Mouse (Mus musculus) bone marrow macrophage, adult 2 months (primary cell): Measurements from ENCODE around the gene Pla2g16. TPM values are rescaled to one million over a fixed set of nuclear protein-coding genes. Genes with fewer than 3 reads are reported as not detected.
A peak's percentile ranks its signal among the peaks of the same experiment; 100 is the strongest.

Experiments used
- H3K27ac ChIP-seq: 2 replicates; pipeline ENCODE4 v1.5.1; 2012; ENCODE audit warnings: low read depth, low read length; ENCODE audit not compliant: insufficient read depth
- H3K4me1 ChIP-seq: 2 replicates; pipeline ENCODE4 v1.6.1; 2012; ENCODE audit warnings: low read length; ENCODE audit not compliant: control insufficient read depth, insufficient read depth
- H3K4me3 ChIP-seq: 2 replicates; pipeline ENCODE4 v1.5.1; 2012; ENCODE audit warnings: mild to moderate bottlenecking, low read length, moderate library complexity; ENCODE audit not compliant: insufficient read depth
- CTCF ChIP-seq: IDR thresholded peaks from 2 replicates; pipeline ENCODE4 v1.5.1; 2012; ENCODE audit warnings: low read depth, mild to moderate bottlenecking, low read length, moderate library complexity
- POLR2A ChIP-seq: IDR thresholded peaks from 2 replicates; pipeline ENCODE4 v1.6.1; 2012; ENCODE audit warnings: mild to moderate bottlenecking, low read depth, low read length, borderline replicate concordance
- polyA plus RNA-seq: library from polyadenylated mRNA; stranded (reverse); fragments of >200 nt; gene quantifications from 2 replicates; pipeline ENCODE4 v1.2.4, GENCODE M21; 2012; ENCODE audit not compliant: missing spikeins, insufficient read depth, insufficient read length

Pla2g16 gene
- polyA plus RNA-seq, 1 experiment = 5.4 TPM

DNA sequence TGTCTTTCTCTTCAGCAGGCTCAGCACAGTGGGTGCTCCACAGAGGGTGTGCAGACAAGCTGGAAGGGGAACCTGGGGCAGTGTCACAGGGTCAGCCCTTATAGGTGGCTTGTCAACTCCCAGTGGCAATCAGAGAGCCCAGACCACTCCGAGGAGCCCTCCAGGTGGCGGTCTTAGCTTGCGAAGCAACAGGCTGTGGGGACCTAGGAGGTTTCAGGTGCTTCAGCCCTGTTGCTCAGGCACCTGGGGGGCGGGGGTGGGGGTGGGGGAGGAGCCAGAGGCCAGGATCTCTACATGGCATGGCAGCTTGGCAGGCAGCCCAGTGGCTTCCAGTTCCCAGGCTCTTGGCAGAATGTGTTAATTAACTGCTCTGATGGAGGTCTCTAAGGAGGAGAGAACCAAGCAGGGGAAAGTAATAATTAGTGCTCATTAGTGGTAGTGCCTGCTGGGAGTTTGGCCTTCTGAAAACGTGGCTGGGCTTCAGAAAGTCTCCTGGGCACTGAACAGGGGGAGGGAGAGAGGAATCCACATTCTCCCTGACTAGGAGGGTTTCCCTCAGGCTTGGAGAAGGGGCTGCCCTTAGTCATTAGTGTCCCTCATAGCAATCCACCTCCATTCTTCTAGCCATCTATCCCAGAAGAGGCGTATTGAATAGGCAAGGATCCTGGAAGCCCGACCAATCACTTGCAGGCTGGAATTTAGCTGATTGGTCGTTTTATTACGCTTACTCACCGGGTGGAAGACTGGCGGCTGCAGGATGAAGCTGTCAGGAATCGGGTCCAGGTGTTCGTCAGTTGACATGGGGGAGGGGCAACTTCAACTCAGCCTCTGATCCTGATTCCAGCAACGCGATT lies 48.9 kb downstream of the Pla2g16 start:
- TF ChIP-seq CTCF = no peak
- TF ChIP-seq POLR2A = no peak
- Histone ChIP-seq H3K27ac (no peak overlapping the region), H3K4me3 (no peak overlapping the region), H3K4me1 (0 out of 2 replicates have a peak, but pooled peaks cover 2% of the 10 kb centered on the region)

DNA sequence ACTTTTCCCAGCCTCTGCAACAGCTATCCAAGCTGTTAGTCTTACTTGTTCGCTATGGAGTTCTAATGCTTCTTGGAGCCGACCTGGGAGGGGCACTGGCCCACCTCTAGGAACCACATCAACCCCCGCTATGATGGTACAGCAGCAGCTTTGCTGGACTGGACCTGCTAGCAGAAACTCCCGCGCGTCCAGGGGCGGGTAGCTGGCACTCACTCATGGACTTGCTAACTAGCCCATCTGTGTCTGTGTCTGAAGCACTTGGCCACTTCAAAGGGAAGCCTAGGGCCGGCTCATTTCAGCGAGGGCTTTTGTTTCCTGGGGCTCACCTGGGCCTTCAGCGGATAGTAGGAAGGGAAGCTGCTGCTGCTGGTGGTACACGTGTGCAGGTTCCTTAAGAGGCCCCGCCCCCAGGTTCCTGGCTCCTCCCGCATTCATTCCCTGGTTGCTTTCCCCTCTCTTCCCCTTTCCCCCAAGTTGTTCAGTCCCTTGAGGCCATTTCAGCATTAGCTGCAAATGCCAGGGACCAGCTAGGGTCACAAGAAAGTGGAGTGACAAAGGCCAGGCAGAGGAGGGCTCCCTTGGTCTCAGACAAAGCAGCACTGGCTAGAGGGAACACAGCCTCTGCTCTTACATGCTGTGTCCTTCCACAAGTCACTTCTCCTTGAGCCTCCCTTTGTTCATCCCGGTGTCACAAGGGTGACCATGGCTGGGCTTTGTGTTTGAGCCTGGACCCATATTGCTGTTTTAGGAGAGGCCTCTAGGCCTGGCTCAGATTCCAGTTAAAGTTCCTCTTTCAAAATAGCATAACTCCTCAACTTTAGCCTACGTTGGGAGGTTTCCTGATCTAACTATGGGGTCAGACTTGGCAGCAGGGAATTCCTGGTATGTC lies 49.8 kb downstream of the Pla2g16 start, which contains the start of gene Lgals12:
Lgals12 (minus strand) TSS at position 393 of the 889 bp plus-strand sequence.
- no peak for TF ChIP-seq CTCF
- no peak for TF ChIP-seq POLR2A
- H3K4me3 ChIP-seq = no peak within 1 kb of the TSS

GRCm38 (mm10) chr19:7607690-7608201 lies 50.5 kb downstream of the Pla2g16 start:
- Histone ChIP-seq H3K4me1 (peaks cover 5% of the 10 kb centered on the region; the same call in 1 of the 2 replicates), H3K27ac (no peak overlapping the region), H3K4me3 (no peak overlapping the region)
- no peak for TF ChIP-seq POLR2A
- TF ChIP-seq CTCF = no peak

More for the DNA sequence above, 49.8 kb downstream of the Pla2g16 start, which contains the start of gene Lgals12:
- no peak within 1 kb of the TSS for H3K27ac ChIP-seq
- H3K4me1 ChIP-seq = peaks cover 3% of the 10 kb centered on the region; the same call in 1 of the 2 replicates

DNA sequence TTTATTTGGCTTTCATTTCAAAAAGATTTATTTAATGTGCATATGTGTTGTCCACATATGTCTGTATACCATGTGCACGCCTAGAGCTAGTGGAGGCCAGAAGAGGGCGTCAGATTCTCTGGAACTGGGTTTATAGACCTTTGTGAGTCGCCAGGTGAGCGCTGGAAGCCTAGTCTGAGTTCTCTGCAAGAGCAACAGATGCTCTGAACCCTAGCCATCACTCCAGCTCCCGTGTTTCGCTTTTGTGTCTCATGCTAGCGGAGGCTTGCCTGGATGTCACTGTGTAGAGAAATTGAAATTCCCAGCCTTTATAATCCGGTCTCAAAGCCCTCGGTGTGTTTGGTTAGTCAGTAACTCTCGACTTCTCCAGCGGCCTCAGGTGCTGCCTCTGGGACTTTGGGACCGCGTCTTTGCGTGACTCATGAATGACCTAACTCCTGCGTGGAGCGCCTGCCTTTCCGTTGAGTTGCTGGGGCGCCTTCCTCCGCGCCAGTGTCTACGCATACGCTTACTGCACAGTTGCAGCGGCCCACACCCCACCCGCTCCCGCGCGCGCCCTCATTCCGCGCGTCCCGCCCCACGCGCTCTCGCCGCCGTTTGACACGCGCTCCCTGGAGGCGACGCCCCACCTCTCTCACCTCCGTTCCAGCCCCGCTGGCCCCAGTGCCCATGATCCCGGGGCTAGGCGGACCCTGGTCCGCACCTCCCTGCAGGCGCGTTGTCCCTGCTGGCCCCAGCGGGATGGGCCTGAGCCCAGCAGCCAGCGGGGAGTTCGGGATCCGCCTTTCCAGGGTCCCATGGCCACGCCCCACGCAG lies 54.9 kb downstream of the Pla2g16 start, which contains the start of gene Hrasls5:
Hrasls5 (plus strand) TSS at position 600 of the 816 bp plus-strand sequence.
- H3K4me3 ChIP-seq = peak within 1 kb of the TSS; percentile 28; the same call in 1 of the 2 replicates
- no peak within 1 kb of the TSS for H3K27ac ChIP-seq
- peaks cover 4% of the 10 kb centered on the region; the same call in 1 of the 2 replicates for H3K4me1 ChIP-seq
- TF ChIP-seq CTCF (no peak), POLR2A (no peak)

GRCm38 (mm10) chr19:7613151-7613550 lies 55.9 kb downstream of the Pla2g16 start:
- Histone ChIP-seq H3K27ac (no peak overlapping the region), H3K4me1 (peaks cover 3% of the 10 kb centered on the region; the same call in 1 of the 2 replicates), H3K4me3 (no peak overlapping the region)
- TF ChIP-seq POLR2A = no peak
- no peak for TF ChIP-seq CTCF

GRCm38 (mm10) chr19:7616231-7616930 lies 59.1 kb downstream of the Pla2g16 start:
- Histone ChIP-seq H3K4me3 (no peak overlapping the region), H3K4me1 (peaks cover 3% of the 10 kb centered on the region; the same call in 1 of the 2 replicates), H3K27ac (no peak overlapping the region)
- TF ChIP-seq POLR2A = no peak
- no peak for TF ChIP-seq CTCF

DNA sequence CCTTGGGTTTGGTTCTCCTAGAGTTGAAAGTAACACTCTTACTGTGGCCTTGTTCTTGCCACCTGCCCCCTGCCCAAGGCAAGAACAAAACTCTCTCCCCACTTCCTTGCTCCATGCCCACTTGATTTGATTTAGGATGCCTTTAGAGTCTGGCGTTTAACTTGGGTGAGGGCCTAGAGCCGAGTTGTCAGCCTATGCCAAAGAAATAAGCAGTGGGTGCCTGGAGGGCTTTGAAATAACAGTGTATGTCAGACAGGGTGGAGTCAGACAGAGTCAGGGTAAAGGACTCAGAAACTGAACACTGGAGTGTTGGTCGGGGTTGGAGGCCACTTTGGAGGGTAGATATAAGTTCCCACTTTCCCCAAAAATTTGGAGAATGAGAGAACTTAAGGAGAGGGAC lies 59.8 kb downstream of the Pla2g16 start:
- TF ChIP-seq POLR2A = no peak
- no peak for TF ChIP-seq CTCF
- H3K27ac ChIP-seq = no peak overlapping the region
- H3K4me1 ChIP-seq = peaks cover 2% of the 10 kb centered on the region; the same call in 1 of the 2 replicates
- H3K4me3 ChIP-seq = no peak overlapping the region

- TF ChIP-seq POLR2A (no peak), CTCF (peak; percentile 80)
- no peaks in the 10 kb centered on the region for H3K4me1 ChIP-seq
- H3K4me3 ChIP-seq = no peak overlapping the region
- no peak overlapping the region for H3K27ac ChIP-seq
Measured at GRCm38 (mm10) chr19:7617696-7618095, 60.4 kb downstream of the Pla2g16 start.
